Mouse (Mus musculus) frontal cortex, postnatal 25 days (tissue): ENCODE measurements around the gene Ptpn13.

Experiments
- DNase-seq, 2 experiments: peaks; one replicate each; pipeline ENCODE4 v3.0.0; 2022; ENCODE audit warnings: low spot score in 2 of 2

Gene Ptpn13

DNA sequence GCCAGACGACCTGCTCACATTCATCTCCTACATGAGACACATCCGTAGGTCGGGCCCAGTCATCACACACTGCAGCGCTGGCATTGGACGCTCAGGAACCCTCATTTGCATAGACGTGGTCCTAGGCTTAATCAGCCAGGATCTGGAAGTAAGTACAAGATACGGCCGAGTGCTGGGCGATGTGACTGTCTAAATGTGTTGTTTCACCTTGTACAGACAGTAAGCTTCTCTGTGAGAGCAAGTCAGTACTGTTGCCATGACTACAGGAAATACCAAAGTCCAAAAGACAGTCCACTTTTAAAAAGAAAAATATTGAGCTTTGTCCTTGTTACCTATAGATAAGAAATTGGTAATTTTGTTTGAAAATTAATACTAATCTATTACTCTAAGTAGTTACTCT lies 168.6 kb downstream of the Ptpn13 start:
- no peak for DNase-seq

DNA sequence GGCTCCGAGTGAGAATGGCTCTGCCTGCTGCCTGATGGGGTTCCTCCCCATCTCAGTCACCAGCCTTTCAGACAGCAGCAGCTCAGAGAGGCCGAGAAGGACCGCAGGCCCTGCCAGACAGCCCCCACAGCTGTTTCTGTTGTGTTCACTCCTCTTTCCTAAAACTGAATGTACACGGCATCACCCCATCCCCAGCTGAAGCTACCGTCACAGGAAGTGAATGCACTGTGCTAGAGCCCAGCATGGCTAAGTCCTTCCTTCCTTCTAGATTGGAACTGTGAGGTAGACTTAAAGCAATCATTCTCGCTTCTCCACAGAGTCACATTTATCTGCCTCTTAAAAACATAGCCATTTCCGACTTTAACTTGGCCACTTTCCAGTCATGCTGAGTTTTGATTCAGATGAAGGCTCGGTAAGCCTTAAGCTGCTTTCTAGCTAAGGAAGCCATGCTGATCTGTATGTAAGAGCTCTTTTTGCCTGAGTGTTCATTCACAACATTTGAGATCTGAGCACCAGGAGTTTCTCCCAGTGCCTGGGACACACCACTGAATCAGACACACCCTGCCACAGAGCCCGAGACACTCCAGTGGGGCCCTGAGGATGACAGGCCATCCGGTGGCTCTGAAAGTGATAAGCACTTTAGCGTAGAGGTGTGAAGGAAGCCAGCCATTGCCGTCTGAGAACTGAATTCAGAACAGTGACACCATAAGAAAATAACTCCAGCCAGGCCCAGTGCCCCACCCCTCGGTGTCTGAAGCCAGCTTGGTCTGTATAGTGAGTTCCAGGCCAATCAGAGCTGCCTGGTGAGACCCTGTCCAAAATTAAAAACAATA lies 170.6 kb downstream of the Ptpn13 start:
- DNase-seq, result no peak

DNA sequence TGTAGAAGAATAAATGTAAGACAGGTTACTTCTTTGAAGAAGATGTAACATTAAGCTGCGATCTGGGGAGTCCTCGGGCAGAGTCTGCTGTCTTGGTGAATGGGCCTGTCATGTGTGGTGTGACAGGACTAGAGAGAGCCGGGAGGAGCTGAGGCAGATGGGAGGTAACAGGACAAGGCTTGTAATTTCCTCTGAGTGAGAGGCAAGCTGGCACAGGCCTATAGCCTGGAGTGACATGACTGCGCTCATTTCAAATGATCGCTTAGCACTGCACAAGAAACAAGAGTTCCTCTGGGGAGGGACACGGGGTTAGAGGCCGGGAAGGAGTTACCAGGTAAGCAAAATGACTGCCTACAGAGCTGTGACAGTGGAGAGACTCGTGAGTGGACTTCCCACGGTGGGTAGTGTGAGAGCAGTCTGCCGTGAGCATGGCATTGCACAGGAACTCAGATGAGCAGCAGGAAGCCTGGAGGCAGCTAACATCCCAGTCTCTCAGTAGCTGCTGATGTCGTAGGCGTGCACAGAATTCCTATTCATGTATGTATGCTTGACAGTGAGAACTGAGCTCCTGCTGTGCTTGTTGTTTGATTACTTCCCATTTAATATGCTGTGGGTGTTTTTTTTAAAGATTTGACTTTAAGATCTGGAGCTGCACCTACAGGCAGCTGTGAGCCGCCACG lies 171.6 kb downstream of the Ptpn13 start:
- no peak for DNase-seq

DNA sequence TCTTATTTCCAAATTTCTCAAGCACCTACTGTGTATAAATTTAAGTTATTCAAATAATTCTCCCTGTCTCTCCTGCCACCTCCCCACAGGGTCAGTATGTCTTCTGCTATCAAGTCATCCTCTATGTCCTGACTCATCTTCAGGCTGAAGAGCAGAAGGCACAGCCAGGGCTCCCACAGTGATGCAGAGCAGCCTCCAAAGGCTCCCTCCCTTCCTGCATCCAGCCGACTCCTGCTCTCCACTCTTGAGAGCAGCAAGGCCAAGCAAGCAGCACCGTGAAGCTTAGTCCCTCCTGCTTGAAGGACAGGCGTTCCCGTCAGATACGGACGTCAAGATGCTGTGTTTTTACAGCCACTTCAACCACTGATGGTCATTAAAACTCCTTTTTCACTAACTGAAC lies 172.6 kb downstream of the Ptpn13 start:
- no peak for DNase-seq

DNA sequence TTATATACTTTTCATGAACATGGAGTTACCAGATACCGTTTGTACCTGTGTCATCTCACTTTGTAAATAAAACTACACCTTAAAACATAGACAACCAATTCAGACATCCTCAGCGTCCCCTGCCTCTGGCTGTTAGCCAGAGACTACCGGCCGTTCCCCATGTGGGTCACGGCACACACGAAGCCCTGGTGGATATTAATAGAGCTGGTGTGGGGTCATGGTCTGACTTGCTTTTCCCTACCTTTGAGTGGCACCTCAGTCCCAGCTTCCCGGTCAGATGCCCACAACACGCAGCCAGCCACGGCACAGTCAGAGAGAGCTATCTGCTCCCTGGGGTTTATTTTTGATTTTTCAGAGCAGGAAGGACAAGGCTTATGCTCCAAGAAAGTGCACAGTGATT lies 173.3 kb downstream of the Ptpn13 start:
- no peak for DNase-seq

DNA sequence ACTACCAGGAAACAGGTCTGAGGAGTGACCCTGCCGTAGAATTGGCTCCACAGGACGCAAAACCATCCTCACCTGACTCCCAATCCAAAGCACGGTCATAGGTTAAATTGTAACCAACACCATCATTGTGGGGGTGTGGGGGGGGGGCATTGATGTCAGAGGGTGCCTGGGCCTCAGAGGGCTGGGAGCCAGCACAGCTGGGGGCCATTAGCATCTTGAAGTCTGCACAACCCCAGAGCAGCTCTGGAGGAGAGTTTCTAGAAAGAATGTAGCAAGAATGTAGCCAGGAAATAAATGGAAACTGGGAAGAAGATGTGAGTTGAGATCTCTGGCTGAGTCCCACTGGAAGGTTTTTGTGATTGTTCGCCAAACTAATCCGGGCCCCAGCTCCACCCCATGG lies 173.9 kb downstream of the Ptpn13 start:
- no peak for DNase-seq

DNA sequence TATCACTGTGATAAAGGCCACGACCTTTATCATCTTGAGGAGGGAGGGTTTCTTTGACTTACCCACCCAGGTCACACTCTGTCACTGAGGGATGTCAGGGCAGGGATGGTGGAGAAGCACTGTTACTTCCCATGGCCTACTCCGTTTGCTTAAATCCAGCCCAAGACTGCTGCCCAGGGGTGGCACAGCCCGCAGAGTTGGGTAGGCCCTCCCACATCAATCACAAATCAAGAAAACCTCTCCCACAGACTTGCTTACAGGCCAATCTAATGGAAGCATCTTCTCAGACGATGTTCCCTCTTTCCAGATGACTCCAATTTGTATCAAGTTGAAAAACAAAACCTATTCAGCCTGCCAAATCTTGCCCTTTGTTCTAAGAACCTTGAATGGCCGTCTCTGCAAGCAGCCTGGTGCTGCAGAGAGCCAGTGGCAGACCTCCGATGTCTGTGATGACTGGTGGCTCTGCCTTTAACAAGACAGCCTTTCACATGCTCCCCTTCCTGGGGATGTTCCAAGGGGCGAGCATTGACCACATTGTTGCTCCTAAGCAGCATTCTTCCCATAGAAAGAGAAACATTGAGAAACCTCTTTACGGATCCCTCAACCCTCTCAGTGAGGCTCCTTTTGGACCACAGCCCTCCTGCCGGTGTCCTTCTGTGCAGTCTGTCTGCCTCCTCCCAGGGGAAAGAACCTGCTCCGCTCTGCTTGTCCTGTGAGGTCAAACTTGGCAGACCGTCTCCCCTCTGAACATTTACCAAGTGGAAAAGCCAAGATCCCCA lies 178.3 kb downstream of the Ptpn13 start:
- DNase-seq, result no peak

DNA sequence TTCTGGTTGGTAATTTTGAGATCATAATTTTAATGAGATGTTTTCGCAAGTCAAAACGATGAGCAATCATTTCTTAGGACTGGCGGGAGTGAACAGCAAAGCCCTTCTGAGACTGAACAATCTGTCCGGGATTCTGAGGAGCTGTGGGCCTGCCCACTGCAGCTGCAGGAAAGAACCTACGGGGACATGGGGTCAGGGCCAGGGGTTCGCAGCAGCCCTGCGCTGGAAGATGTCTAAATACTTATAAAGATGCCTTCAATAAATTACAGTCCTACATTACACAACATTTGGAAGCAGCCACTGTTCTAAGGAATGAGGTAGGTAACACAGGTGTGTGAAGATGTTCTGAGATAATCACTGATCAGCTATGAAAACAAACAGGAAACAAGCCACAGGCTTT lies 180.7 kb downstream of the Ptpn13 start:
- DNase-seq, result no peak

DNA sequence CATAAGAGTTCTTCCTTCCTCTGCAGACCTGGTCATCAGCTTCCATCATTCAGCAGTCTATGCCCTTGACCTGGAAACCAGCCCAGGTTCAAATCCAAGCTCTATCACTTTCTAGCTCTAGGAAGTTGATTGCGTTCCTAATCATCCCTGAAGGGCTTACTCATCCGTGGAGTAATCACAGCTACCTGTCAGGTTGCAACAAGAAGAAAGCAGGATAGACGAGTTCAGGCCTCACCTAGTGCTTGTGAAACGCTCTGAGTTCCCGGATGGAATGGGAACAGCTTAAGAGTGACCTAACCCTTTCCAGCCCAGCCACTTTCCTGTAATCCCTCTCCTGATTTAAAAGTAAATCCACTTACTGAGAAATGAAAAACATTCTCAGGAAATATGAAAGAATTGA lies 185.2 kb downstream of the Ptpn13 start:
- DNase-seq, result no peak

DNA sequence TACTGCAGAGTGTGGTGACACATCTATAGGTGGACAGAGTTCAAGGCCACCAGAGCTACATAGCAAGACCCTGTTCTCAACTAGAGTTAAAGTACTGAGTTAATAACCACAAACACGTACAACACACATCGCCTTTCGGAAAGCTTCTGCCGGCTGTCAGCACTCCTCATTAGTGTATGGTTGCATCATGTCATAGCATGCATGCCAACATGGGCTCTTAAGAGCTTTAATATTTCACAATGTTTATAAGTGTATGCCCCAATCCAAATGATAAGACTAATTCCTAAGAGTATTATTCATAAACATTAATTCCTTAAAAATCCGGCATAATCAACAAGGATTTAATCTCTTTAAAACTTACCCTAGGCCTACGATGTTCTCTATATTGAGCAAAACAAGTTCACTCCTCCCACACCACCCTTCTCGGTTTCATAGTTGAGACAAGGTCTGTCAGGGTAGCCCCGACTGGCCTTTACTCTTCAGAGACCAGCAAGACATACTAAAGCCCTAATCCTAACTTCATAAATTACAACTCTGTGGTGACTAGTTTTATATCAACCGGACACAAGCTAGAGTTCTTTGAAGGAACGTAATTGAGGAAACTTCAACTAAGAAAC lies 186.0 kb downstream of the Ptpn13 start:
- DNase-seq, result no peak

DNA sequence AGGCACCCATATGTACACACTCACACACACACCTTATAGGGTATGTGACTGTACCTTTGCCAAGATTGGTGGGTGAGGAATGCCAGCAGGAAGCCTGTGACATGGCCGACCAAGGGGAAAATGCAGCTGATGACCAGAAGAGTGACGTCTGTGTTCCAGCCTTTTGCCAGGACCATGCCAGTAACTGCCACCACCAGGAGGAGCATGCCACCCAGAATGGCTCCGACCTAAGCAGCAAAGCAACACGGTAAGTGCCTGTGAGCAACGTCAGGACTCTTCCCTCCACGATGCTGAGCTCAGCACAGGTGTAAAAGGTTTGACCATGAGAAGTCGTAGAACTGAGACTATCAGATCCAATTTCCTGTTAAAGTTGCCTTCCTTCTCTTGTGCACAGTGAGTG lies 187.3 kb downstream of the Ptpn13 start:
- no peak for DNase-seq

DNA sequence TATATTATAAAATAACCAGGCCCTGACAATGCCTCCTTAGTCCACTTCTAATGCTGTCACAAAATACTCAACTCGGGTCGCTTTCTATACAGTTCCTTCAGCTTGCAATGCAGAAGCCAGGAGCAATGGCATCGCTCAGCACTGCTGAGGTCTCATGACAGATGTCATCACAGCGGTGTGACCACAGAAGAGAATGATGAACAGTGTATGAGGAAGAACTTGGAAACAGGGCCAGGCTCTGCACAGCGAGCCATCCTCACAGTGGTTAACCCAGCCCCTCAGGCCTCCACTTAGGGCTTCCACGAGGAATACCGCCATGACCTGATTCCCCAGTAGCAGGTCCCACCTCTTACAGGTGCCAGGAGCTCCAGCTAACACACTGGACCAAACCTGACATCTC lies 189.4 kb downstream of the Ptpn13 start:
- DNase-seq, result no peak

DNA sequence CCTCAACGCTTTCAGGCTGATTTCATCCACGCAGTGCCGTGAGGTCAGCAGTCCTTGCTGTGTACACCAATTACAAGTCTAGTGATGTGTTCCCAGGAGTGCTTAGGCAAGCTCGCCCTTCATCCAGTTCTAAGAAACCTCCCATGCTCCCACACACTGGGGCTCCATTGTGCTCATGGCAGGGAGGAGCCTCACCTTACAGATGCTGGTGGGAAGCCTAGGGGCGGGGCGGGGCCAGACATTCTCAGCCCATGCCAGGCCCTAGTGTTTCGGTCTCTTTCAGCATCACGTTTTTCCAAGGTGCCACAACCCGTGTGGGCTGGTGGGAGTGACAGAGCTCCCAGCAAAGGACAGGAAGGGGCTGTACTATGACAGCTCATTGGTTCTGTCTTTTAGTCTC lies 192.2 kb downstream of the Ptpn13 start:
- no peak for DNase-seq

DNA sequence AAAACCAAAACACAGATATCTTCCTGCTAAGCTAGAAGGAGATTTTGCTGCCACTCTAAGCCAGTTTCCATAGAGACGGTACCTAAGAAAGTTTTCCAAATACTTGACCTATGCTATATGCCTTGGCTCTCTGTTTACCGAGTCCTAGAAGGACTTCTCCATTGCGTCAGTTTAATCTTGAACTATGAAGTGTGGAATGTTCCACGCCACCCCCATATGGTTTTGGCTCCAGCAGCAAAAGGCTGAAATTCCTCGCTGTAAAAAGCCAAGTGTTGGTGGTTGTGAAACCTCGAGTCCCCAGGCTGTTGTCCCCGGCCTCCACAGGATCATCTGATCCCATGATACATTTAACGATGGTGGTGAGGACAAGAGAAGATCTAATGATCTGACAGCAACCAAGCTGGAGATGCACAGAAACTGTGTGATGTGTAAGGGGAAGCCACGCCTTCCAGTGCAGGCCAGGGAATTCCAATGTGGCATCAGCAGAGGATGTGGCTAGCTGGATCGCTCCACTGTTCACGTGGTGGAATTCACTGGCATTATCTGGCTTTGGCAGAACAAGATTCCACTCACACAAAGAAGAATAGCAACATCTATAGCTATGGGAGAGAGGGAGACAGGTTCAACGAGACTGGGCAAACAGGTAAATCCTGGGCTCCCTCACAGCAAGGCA lies 195.4 kb downstream of the Ptpn13 start:
- DNase-seq, result no peak

DNA sequence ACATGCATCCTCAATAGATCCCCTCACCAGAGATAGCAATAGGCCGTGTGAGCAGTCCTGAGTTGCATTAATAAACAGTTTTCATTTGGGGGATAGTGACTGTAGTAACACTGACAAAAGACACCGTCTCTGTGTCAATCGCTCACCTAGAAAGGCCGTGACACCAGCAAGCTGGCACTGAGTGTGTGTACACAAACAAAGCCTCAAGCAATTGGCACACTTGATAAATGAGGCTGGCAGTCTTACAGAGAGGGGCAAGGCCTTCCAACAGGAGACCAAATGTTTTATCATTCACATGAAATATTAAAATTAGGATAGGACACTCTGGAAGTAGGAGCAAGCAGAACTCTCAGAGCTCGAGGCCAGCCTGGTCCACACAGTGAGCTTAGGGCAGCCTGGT lies 197.3 kb downstream of the Ptpn13 start:
- no peak for DNase-seq

DNA sequence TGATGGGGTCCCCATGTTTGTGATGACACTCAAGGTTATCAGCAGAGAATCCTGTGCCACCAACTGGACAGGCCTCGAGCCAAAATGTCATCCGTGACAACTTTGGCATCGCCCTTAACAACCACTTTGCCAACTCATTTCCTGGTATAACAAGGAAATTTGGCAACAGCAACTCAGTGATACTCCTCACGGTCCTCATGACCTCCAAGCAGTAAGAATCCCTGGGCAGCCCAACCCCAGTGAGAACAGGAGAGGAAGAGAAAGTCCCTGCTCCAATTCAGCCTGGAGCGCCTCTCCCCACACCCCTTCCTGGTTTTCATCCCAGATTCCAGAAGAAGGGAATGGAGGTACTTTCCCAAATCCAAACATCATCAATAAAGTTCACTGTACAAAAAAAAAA lies 199.8 kb downstream of the Ptpn13 start:
- no peak for DNase-seq

DNA sequence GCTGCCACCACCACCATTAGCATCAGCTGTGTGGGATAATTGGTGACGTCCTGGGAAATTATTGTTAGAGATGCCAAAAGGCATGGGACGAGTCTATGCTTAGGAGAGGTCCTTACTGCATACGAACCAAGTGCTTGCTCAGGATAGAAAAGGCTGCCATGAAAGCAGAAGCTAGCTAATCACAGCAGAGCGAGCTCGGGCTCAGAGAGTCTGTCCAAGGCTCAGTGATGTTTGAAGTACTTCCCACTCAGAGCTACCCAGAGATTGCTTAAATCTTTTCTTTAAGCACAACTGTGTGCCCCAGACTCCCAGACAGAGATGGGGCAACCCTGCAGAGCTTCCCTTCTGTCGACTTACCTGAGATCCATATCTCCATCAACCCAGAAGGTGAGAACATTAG lies 203.5 kb downstream of the Ptpn13 start:
- DNase-seq, result no peak

DNA sequence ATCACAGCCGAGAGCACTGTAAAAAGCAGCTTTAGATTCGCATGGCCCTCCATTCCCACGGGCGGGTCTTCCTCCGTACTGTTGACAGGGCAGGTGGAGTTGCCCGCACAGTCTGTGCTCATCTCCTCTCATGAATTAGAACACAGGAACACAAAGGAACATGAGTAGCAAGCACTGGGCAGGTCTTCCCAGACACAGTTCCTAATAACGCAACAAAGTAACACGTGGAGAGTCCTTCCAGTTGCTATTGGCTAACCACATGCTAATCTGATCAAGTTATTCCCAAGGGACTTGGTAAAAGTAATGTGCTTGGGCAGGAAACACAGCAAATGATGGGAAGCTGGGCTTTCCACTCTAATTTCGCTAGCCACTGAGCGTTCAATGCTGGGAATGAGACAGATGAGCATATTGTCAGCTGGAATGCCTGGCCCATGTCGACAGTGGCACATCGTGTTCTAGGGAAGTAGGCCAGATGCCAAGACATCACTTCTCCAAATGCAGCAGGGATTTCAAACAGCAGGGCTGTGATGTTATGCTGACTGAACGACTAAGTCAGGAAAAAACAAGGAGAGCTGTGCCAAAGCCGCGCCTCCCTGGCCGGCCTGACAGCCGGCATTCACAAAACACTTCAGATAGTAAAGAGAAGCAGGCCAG lies 204.2 kb downstream of the Ptpn13 start, which contains the start of gene Slc10a6:
Gene Slc10a6, minus strand, starts transcription at position 293 of the 654 bp plus-strand sequence.
- DNase-seq, result peak in 1 of 2 experiments; percentile 25

DNA sequence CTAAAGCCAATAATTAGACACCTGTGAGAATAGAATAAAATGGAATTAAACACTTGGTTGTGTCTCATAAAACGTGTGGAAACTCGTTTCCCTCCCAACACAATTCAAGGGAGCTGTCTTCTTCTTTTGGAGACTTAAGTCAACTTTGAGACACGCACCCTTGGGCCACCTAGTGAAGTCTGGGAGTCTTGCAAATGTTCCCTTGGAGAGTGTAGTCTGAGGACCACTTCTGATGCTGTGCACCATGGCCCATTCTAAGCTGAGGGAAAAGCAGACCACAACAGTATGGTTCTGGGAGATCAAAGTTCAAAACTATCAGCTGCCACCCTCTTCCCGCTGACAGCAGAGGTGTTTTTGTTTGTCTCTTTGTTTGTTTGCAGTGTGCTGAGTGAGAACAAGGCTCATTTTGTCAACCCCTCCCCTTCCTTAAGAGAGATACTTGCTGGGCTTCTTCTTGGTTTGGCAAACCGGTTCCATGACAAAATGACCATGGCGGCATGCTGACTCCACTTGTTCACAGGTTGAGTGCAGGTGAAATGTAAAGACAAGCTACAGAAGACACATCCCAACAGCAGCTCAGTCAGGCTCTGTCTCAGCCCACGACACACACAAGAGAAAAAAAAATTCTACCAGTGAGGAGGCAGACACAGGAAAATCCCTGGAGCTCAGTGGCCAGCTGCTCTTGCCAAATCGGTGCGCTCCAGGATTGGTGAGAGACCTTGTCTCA lies 205.0 kb downstream of the Ptpn13 start:
- DNase-seq, result no peak

DNA sequence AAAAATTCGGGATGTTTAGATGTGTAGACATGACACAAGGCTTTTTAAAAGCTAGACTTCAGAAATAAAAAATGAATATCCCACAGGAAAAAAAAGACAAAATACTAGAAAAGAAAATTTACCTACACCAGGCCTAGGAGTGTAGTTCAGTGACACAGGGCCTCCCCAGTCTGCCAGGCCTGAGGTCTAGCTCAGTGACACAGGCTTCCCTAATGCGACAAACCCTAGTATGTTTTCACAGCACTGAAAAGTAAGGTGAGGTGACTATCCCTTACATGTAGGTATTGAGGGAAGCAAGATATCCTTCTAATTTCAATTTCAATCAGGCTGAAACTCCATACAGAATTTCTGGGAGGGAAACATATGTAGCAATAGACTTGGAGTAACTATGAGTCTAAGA lies 212.2 kb downstream of the Ptpn13 start:
- DNase-seq, result no peak
